Mouse (Mus musculus) ES-Bruce4 (cell line): ENCODE data around the gene 1700020D05Rik.

Source experiments
- CTCF ChIP-seq: IDR thresholded peaks from one replicate; pipeline ENCODE4 v1.8.1; 2011; ENCODE audit warnings: low read depth, low read length
- EP300 ChIP-seq: IDR thresholded peaks from 2 replicates; pipeline ENCODE4 v1.6.1; 2011; ENCODE audit warnings: low read depth, low read length; ENCODE audit not compliant: insufficient read depth

DNA sequence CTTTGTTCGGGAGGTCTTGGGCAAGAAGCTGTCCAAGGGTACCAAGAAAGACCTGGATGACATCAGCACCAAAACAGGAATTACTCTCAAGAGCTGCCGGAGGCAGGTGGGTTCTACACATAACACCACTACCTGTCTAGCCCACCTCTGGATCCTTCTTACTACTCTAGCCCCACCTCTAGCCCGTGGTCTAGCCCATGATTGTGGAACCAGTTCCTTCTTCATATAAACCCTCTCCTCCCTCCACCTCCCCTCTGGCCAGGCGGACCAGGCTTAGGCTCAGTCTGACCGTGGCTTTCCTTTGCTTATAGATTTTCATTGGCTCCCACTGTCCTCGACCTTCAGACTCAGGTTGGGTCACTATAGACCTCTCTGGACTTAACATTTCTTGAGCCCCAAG is 42.2 kb downstream of the 1700020D05Rik start:
- TF ChIP-seq CTCF (no peak), EP300 (no peak)
